Mouse (Mus musculus) C3H10T1/2 (cell line): ENCODE data around the gene Ltc4s. TPM values are rescaled to one million over a fixed set of nuclear protein-coding genes. Genes with fewer than 3 reads are reported as not detected.

ENCODE experiments used
- polyA plus RNA-seq, 2 experiments: library from polyadenylated mRNA; unstranded; fragments of >200 nt; fragmentation: generic; extraction: Trizol; gene quantifications; one replicate each; pipeline ENCODE4 v1.2.1; 2012; ENCODE audit warnings: missing spikeins in 2 of 2

Gene Ltc4s
- under 1 TPM; 0.27 to 0.28 TPM for polyA plus RNA-seq

DNA sequence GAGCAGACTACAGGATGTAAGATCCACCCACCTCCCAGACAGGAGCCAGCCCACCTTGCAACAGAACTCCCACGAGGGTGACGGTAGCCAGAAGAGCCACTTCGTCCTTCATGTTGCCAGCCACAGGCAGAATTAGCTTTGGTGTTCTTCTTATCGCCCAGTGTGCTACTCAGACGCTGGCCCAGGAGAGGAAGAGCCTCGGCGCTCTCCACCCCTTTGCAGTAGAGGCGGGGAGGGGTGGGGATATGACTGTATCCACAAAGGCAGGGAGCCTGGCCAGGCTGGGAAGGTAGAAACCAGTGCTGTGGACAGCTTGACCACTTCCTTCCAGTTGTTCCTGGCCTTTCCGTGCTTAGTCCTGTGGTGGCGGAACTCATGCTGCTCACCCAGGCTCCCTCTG is at the start of gene Ltc4s:
TSS of gene Ltc4s (minus strand) at position 293 of the 400 bp plus-strand sequence.

GRCm38 (mm10) chr11:50210505-50211151 is 27.8 kb downstream of the Ltc4s start, which contains the start of the genes Sqstm1 and Mgat4b:
Gene Sqstm1 (minus strand): TSS chr11:50210827.
Gene Mgat4b (plus strand): TSS chr11:50210890.

Other genes starting within 250 kb of the Ltc4s start
- gene Rnf130, start 213.3 kb downstream of the Ltc4s start, polyA plus RNA-seq, result 1 to 10 TPM in 1 of 2 experiments, under 1 TPM in 1; 0.11 to 1.3 TPM
- gene Tbc1d9b, start 107.2 kb downstream of the Ltc4s start, polyA plus RNA-seq, result 10 to 100 TPM; 24.9 to 84.8 TPM
- gene Mrnip, start 64.2 kb downstream of the Ltc4s start, polyA plus RNA-seq, result 10 to 100 TPM in 1 of 2 experiments, 1 to 10 TPM in 1; 6.2 to 20.4 TPM
- 100 to 1,000 TPM; 677 to 698 TPM for gene Sqstm1, start 27.8 kb downstream of the Ltc4s start, polyA plus RNA-seq
- gene Mgat4b, start 27.7 kb downstream of the Ltc4s start, polyA plus RNA-seq, result 100 to 1,000 TPM; 126 to 128 TPM
- 10 to 100 TPM in 1 of 2 experiments, 1 to 10 TPM in 1; 3.1 to 19.0 TPM for gene Maml1, start 53.7 kb upstream of the Ltc4s start, polyA plus RNA-seq
- gene Canx, start 87.1 kb upstream of the Ltc4s start, polyA plus RNA-seq, result 10 to 100 TPM; 24.4 to 97.5 TPM
- not detected for gene Cby3, start 115.8 kb upstream of the Ltc4s start, polyA plus RNA-seq
- 10 to 100 TPM; 14.2 to 88.6 TPM for gene Hnrnph1, start 138.4 kb upstream of the Ltc4s start, polyA plus RNA-seq
- gene Rufy1, start 192.5 kb upstream of the Ltc4s start, polyA plus RNA-seq, result 10 to 100 TPM in 1 of 2 experiments, 1 to 10 TPM in 1; 8.5 to 19.3 TPM